Mouse (Mus musculus) heart, adult 2 months (tissue): ENCODE measurements around the gene Smpdl3b.

Source experiments
- CTCF ChIP-seq: fragments of 200-600 bp; IDR thresholded peaks from 2 replicates; pipeline ENCODE4 v1.8.1; 2022; ENCODE audit warnings: antibody characterized with exemption, mild to moderate bottlenecking, moderate library complexity
- EP300 ChIP-seq: fragments of 200-500 bp; IDR thresholded peaks from 2 replicates; pipeline ENCODE4 v1.6.1; 2011; ENCODE audit warnings: low read depth, low read length, control low read depth; ENCODE audit not compliant: insufficient read depth
- POLR2A ChIP-seq: fragments of 200-500 bp; IDR thresholded peaks from 2 replicates; pipeline ENCODE4 v1.6.1; 2011; ENCODE audit warnings: mild to moderate bottlenecking, low read depth, low read length, control low read depth; ENCODE audit not compliant: insufficient read depth

DNA sequence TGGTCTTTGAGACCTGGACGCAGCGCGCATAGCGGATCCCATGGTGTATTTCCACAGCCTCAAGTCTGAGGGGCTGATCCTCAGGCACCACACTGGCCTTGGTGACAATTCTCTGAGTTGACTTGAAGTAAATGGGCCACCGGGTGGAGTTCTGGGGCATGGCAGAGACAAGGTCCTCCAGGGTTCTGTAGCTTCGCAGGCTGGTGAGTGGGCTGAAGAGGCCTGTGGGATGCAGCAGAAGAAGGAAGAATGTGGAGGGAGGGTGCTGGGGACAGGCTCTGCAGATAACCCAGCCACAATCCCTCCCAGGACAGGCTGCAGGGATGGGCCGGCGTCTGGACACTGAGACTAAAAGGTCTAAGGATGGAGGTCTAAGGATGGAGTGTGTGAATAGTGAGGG, 32.7 kb upstream of the Smpdl3b start:
- TF ChIP-seq CTCF: no peak
- TF ChIP-seq POLR2A: no peak
- TF ChIP-seq EP300: no peak
